Mouse (Mus musculus): ENCODE data around the gene Ptk6. TPM values are rescaled to one million over a fixed set of nuclear protein-coding genes. Genes with fewer than 3 reads are reported as not detected.
A peak's percentile ranks its signal among the peaks of the same experiment; 100 is the strongest.
"Not testable (repeated sequence)": the region's sequence is repeated elsewhere in the genome, so short reads cannot be mapped to it uniquely, and the experiment has no call there.

The Ptk6 gene
- polyA plus RNA-seq, 1 experiment from 2014 or later, result 0.27 TPM

DNA sequence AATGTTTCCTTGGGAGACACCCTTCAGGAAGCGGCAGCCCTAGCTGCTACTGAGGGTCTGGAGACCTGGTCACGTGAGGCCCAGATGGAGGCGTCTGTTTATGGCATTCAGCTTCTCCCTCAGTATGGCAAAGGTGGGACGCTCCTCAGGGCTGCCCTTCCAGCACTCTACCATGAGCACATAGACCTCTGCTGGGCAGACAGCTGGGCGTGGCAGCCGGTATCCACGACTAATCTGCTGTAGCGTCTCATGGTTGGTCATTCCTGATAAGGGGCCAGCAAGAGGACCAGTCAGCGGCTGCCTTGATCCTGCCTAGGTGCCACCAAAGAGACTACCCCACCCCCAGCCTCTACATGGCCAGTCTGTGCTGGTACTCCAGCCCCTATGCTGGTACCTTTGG lies 3.5 kb upstream of the Ptk6 start:
- Histone ChIP-seq H3K27me3 (ENCODE audit: control insufficient read depth, insufficient read depth, low read depth, low read length) (peaks cover 11% of the 10 kb centered on the region), H3K4me3 (ENCODE audit: low read depth, low read length) (peak overlapping the region; percentile 50), H3K4me1 (ENCODE audit: control insufficient read depth, low read depth, low read length) (peaks cover 36% of the 10 kb centered on the region), H3K9ac (ENCODE audit: low read depth, low read length) (peak overlapping the region; percentile 61), H3K36me3 (ENCODE audit: control insufficient read depth, insufficient read depth) (no peaks in the 10 kb centered on the region), H3K9me3 (replicated peaks; ENCODE audit: control insufficient read depth, low read length) (no peaks in the 10 kb centered on the region), H3K27ac (ENCODE audit: low read length) (peak overlapping the region; percentile 91), H3K4me2 (ENCODE audit: low read depth, low read length) (peak overlapping the region; percentile 82)
- ATAC-seq (ENCODE audit: low read depth), result peak; percentile 97
- WGBS (ENCODE audit: insufficient replicate concordance), result 22% methylated on average over 9 of the region's 9 CpGs

DNA sequence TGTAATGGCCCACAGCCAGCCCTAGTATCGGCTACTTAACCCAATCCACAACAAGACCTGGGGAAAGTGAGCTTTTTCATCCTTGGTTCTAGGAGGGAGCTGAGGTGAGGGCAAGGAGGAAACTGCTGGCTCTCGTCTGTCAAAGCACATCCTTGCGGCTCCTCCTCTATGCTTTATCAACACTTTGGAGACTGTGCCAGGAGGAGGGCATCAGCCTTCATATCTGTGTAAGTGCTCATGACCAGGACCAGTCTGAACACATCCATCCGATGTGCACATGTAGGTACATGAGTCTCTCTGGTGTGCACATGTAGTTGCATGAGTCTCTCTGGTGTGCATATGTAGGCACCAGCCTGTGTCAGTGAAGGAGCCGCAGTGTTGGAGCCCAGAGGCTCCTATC lies 3.1 kb upstream of the Ptk6 start:
- Histone ChIP-seq H3K36me3 (ENCODE audit: control insufficient read depth, insufficient read depth) (no peaks in the 10 kb centered on the region), H3K9ac (ENCODE audit: low read depth, low read length) (peak overlapping the region; percentile 61), H3K27me3 (ENCODE audit: control insufficient read depth, insufficient read depth, low read depth, low read length) (peaks cover 7% of the 10 kb centered on the region), H3K27ac (ENCODE audit: low read length) (peak overlapping the region; percentile 91), H3K4me2 (ENCODE audit: low read depth, low read length) (peak overlapping the region; percentile 82), H3K9me3 (replicated peaks; ENCODE audit: control insufficient read depth, low read length) (no peaks in the 10 kb centered on the region), H3K4me1 (ENCODE audit: control insufficient read depth, low read depth, low read length) (peaks cover 36% of the 10 kb centered on the region), H3K4me3 (ENCODE audit: low read depth, low read length) (peak overlapping the region; percentile 50)
- peak; percentile 81 for ATAC-seq (ENCODE audit: low read depth)
- WGBS (ENCODE audit: insufficient replicate concordance), result 51% methylated on average over 5 of the region's 5 CpGs

DNA sequence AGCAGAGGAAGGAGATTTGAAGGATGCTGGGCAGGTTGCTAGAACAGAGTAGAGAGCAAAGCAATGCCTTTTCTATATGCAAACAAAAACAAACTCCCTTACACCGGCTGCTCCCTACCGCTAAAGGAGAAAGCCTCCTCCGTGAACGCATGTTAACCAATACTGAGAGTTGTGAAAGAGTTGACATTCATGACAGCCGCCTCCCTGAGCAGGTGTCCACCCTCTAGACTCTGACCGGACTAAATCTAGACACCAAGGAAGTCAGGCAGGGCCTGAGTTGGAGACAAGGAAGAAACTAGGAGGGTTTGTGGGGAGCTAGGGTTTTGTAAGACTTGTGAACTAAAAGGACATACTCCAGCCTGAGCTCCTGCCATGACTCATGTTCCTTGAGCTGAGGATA lies 297 bp upstream of the Ptk6 start:
- no peak for ATAC-seq (ENCODE audit: low read depth)
- Histone ChIP-seq H3K27me3 (ENCODE audit: control insufficient read depth, insufficient read depth, low read depth, low read length) (no peaks in the 10 kb centered on the region; the same call in 1 of the 2 replicates), H3K9me3 (replicated peaks; ENCODE audit: control insufficient read depth, low read length) (no peaks in the 10 kb centered on the region), H3K27ac (ENCODE audit: low read length) (no peak overlapping the region), H3K9ac (ENCODE audit: low read depth, low read length) (no peak overlapping the region), H3K4me3 (ENCODE audit: low read depth, low read length) (no peak overlapping the region), H3K36me3 (ENCODE audit: control insufficient read depth, insufficient read depth) (no peaks in the 10 kb centered on the region), H3K4me2 (ENCODE audit: low read depth, low read length) (no peak overlapping the region), H3K4me1 (ENCODE audit: control insufficient read depth, low read depth, low read length) (peaks cover 36% of the 10 kb centered on the region)
- WGBS (ENCODE audit: insufficient replicate concordance), result 55% methylated on average over 6 of the region's 6 CpGs

DNA sequence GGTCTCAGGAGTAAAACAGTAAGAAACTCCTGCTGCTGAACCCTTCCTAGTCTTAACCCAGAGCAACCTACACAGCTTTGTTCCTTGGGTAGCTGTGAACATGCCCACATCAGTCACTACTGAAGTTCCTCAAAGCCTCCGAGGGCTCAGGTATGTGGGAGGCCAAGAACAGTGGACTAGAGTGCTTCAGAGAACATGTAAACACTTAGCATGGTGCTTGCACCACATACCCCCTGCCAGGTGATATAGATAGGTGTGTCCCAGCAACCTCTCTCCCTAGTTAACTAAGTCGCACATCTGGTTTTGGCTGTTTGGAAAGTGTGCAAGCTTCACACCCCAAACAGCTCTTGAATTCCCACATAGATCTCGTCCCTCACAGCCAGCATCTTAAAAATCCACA lies 983 bp downstream of the Ptk6 start:
- 47% methylated on average over 3 of the region's 3 CpGs for WGBS (ENCODE audit: insufficient replicate concordance)
- H3K4me3 ChIP-seq (ENCODE audit: low read depth, low read length), result no peak overlapping the region
- H3K9ac ChIP-seq (ENCODE audit: low read depth, low read length), result no peak overlapping the region
- no peaks in the 10 kb centered on the region; the same call in 1 of the 2 replicates for H3K27me3 ChIP-seq (ENCODE audit: control insufficient read depth, insufficient read depth, low read depth, low read length)
- H3K36me3 ChIP-seq (ENCODE audit: control insufficient read depth, insufficient read depth), result no peaks in the 10 kb centered on the region
- no peak overlapping the region for H3K27ac ChIP-seq (ENCODE audit: low read length)
- H3K9me3 ChIP-seq (replicated peaks; ENCODE audit: control insufficient read depth, low read length), result no peaks in the 10 kb centered on the region
- peaks cover 36% of the 10 kb centered on the region for H3K4me1 ChIP-seq (ENCODE audit: control insufficient read depth, low read depth, low read length)
- no peak overlapping the region for H3K4me2 ChIP-seq (ENCODE audit: low read depth, low read length)
- ATAC-seq (ENCODE audit: low read depth), result no peak

DNA sequence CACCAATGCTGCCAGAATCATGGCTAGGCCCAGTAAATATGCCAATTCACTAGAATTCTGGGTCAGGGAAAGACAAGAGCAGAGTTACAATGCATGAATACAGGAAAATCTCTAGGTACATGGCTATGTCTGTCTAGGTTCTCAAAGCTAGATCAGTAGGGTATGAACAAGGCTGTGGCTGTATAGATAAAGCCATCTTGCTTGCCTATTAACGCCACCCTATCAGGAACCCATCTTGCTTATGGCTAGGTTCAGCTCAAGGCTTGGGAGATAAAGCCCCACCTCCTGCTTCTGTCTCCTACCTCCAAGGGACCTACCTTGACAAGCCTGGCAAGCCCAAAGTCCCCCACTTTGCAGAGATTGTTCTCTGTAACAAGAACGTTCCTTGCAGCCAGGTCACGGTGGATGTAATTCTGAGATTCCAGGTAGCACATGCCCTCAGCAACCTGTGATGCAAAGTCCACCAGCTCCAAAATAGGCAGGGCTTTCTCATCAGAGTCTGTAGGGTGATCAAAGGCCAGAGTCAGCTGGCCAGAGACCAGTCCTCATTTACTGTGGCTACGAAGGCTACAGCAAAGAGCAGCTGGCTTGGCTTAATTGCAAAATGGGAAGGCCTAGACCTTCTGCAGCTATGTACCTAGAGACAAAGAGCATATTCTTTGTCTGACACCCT lies 5.8 kb downstream of the Ptk6 start:
- Histone ChIP-seq H3K9ac (ENCODE audit: low read depth, low read length) (no peak overlapping the region), H3K4me3 (ENCODE audit: low read depth, low read length) (no peak overlapping the region), H3K9me3 (replicated peaks; ENCODE audit: control insufficient read depth, low read length) (no peaks in the 10 kb centered on the region), H3K27me3 (ENCODE audit: control insufficient read depth, insufficient read depth, low read depth, low read length) (peaks cover 4% of the 10 kb centered on the region; the same call in 1 of the 2 replicates), H3K4me1 (ENCODE audit: control insufficient read depth, low read depth, low read length) (peaks cover 16% of the 10 kb centered on the region), H3K36me3 (ENCODE audit: control insufficient read depth, insufficient read depth) (no peaks in the 10 kb centered on the region), H3K27ac (ENCODE audit: low read length) (no peak overlapping the region), H3K4me2 (ENCODE audit: low read depth, low read length) (0 out of 2 replicates have a peak overlapping the region, but pooled peaks have one; percentile 8)
- WGBS (ENCODE audit: insufficient replicate concordance), result 51% methylated on average over 4 of the region's 4 CpGs
- peak; percentile 68 for ATAC-seq (ENCODE audit: low read depth)

DNA sequence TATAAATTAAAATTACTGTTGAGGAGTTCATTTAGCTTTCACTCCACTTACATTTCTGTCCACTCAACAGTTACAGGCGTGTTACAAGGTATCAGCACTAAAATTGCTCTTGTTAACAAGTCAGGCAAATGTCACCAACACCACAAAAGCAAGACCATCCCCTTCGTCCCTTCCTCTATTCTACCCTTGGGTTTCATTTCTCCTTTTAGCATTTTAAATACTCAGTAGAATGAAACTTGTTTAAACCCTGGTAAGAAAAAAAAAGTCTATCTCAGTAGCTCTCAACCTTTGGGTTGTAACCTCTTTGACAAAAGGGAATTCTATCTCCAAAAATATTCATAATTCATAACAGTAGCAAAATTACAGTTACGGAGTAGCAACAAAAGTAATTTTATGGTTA lies 9.5 kb downstream of the Ptk6 start:
- Histone ChIP-seq H3K9ac (ENCODE audit: low read depth, low read length) (no peak overlapping the region), H3K27ac (ENCODE audit: low read length) (no peak overlapping the region), H3K36me3 (ENCODE audit: control insufficient read depth, insufficient read depth) (no peaks in the 10 kb centered on the region), H3K27me3 (ENCODE audit: control insufficient read depth, insufficient read depth, low read depth, low read length) (peaks cover 4% of the 10 kb centered on the region; the same call in 1 of the 2 replicates), H3K4me3 (ENCODE audit: low read depth, low read length) (no peak overlapping the region), H3K9me3 (replicated peaks; ENCODE audit: control insufficient read depth, low read length) (no peaks in the 10 kb centered on the region), H3K4me1 (ENCODE audit: control insufficient read depth, low read depth, low read length) (peaks cover 28% of the 10 kb centered on the region), H3K4me2 (ENCODE audit: low read depth, low read length) (no peak overlapping the region)
- 41% methylated on average over 3 of the region's 3 CpGs for WGBS (ENCODE audit: insufficient replicate concordance)
- ATAC-seq (ENCODE audit: low read depth), result no peak

DNA sequence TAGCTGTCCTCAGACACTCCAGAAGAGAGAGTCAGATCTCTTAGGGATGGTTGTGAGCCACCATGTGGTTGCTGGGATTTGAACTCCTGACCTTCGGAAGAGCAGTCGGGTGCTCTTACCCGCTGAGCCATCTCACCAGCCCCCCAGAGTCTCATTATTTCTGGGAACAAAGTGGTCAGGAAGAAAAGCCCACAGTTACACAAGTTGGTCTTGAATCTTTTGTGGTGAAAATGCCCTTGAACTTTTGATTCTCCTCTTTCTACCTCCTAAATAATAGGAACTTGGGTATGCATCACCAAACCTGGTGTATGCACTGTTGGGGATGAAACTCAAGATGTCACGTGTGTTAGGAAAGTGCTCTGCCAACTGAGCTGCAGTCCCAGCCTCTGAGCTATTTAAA lies 10.7 kb downstream of the Ptk6 start:
- no peak overlapping the region for H3K27ac ChIP-seq (ENCODE audit: low read length)
- peaks cover 24% of the 10 kb centered on the region for H3K4me1 ChIP-seq (ENCODE audit: control insufficient read depth, low read depth, low read length)
- 66% methylated on average over 4 of the region's 4 CpGs for WGBS (ENCODE audit: insufficient replicate concordance)
- no peak overlapping the region for H3K9ac ChIP-seq (ENCODE audit: low read depth, low read length)
- no peak for ATAC-seq (ENCODE audit: low read depth)
- H3K27me3 ChIP-seq (ENCODE audit: control insufficient read depth, insufficient read depth, low read depth, low read length), result peaks cover 4% of the 10 kb centered on the region; the same call in 1 of the 2 replicates
- H3K4me2 ChIP-seq (ENCODE audit: low read depth, low read length), result no peak overlapping the region
- no peak overlapping the region for H3K4me3 ChIP-seq (ENCODE audit: low read depth, low read length)
- no peaks in the 10 kb centered on the region for H3K36me3 ChIP-seq (ENCODE audit: control insufficient read depth, insufficient read depth)
- no peaks in the 10 kb centered on the region for H3K9me3 ChIP-seq (replicated peaks; ENCODE audit: control insufficient read depth, low read length)

DNA sequence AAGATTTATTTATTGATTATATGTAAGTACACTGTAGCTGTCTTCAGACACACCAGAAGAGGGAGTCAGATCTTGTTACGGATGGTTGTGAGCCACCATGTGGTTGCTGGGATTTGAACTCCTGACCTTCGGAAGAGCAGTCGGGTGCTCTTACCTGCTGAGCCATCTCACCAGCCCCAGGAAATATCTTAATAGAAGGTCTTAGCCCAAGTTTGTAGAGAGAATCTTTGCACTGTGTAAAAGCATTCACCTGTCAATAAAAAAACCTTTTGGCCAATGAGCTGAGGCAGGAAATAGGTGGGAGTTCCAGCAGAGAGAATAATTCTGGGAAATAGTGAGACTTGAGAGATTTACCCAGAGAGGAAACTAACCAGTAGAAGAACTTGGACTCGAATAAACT lies 11.2 kb downstream of the Ptk6 start:
- not testable (repeated sequence) for H3K36me3 ChIP-seq (ENCODE audit: control insufficient read depth, insufficient read depth); H3K27ac ChIP-seq (ENCODE audit: low read length); H3K4me2 ChIP-seq (ENCODE audit: low read depth, low read length); H3K9ac ChIP-seq (ENCODE audit: low read depth, low read length); ATAC-seq (ENCODE audit: low read depth); H3K27me3 ChIP-seq (ENCODE audit: control insufficient read depth, insufficient read depth, low read depth, low read length); H3K4me3 ChIP-seq (ENCODE audit: low read depth, low read length); H3K9me3 ChIP-seq (replicated peaks; ENCODE audit: control insufficient read depth, low read length)
- peaks cover 22% of the 10 kb centered on the region for H3K4me1 ChIP-seq (ENCODE audit: control insufficient read depth, low read depth, low read length)
- WGBS (ENCODE audit: insufficient replicate concordance), result 48% methylated on average over 4 of the region's 4 CpGs

DNA sequence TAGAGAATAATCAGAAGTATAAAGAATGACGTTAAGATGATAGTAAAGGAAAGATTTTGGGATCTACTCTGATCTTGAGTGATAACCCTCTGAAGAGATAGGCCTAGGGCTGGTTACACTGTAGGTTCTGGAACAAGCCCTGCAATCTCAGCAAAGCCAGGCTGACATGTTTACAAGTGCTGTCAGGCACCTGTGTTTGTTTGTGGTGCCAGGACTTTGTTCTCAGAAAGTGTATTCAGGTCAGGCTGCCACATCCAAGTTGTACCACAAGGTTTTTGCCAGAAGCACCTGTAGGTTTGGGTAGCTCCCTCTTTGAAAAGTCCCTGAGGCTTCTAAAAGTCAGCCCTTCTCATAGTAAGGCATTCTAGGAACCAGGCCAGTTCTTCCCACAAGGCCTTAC lies 13.3 kb downstream of the Ptk6 start:
- Histone ChIP-seq H3K9me3 (replicated peaks; ENCODE audit: control insufficient read depth, low read length) (no peaks in the 10 kb centered on the region), H3K9ac (ENCODE audit: low read depth, low read length) (no peak overlapping the region), H3K4me2 (ENCODE audit: low read depth, low read length) (no peak overlapping the region), H3K4me3 (ENCODE audit: low read depth, low read length) (no peak overlapping the region), H3K4me1 (ENCODE audit: control insufficient read depth, low read depth, low read length) (peaks cover 16% of the 10 kb centered on the region), H3K27ac (ENCODE audit: low read length) (peak overlapping the region; percentile 74; the same call in 1 of the 2 replicates), H3K27me3 (ENCODE audit: control insufficient read depth, insufficient read depth, low read depth, low read length) (peaks cover 8% of the 10 kb centered on the region), H3K36me3 (ENCODE audit: control insufficient read depth, insufficient read depth) (no peaks in the 10 kb centered on the region)
- ATAC-seq (ENCODE audit: low read depth), result no peak
- 61% methylated on average over 1 of the region's 1 CpGs for WGBS (ENCODE audit: insufficient replicate concordance)
